Mouse (Mus musculus) cerebellum, adult 8-10 months (tissue): ENCODE measurements at regions not wholly inside any gene's neighbourhood (a gene's known extent, or its start where the extent isn't known, plus 50 kb on each side); places are given as distances from the start of the nearest gene placed in this dataset.
"Not testable (repeated sequence)": the region's sequence is repeated elsewhere in the genome, so short reads cannot be mapped to it uniquely, and the experiment has no call there.

Experiments
- DNase-seq: peaks from one replicate; pipeline ENCODE4 v3.0.0; 2022

DNA sequence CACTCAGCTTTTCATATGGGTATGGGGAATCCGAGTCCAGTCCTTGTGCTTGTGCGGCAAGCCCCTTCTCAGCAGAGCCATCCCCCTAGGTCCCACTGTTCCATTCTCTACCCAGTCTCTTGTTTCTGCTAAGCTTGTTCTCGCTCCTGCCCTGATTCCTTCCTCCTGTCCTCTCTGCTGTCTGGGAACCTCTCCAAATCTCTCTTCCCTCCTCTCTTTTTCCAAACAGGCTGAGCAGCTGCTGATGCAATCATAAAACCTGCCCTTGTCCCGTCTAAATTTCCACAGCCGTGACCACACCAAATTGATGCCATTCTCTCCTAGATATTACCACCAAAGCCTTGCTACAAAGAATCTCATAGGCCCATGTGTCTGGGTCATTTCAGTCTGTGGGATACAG, 103.4 kb upstream of the Gcfc2 start:
- no peak for DNase-seq

DNA sequence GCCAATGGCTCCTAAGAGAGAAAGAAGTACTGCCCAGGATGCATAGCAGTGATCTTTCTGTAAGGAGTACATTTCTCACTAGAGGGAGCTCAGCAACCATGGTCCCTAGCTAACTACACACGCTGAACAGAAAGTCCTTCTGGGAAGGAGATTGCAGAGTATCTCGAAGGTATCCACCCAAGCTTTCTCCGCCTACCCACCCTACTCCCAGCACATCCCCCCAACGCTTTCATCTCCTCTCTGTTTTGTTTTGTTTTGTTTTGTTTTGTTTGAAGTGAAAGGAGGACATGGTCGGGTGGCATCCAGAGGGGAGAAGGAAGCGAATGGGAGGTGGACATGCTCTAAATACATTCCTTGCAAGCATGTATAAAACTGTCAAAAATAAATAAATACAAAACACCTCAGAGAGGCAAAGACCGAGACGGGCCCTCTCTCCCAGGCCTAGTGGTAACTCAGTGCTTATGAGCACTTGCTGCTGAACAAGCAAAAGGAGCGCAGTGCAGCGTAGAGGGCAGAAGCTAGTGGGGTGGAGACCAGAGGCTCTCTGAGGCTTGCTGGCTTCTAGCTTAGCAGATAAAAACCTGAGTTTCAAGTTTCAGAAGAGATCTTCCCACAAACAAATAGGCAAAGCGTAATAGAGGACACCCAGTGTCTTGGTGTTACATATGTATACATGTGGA, 83.9 kb upstream of the Gcfc2 start:
- DNase-seq = no peak

DNA sequence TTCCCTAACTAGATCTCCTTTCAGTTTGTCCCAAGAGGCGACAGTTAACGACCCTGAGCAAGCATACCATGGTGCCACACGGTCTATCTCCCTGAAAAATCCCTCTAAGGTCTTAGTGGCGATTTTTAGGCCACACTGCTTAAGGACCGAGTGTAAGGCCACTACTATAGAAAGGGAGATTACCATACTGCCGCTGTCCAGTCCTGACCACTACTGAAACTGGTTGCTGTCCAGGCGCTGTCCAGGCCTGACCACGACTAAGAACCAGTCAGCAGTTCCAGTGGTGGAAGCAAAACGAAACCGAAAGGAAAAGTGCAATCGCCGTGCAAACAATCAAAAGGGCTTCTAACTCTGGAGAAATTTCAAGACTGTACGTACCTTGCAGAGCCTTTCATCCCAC, 55.3 kb upstream of the Gcfc2 start:
- DNase-seq = not testable (repeated sequence)
